Mouse (Mus musculus): ENCODE data around the gene Gm8206.
A peak's percentile ranks its signal among the peaks of the same experiment; 100 is the strongest.
"Not testable (repeated sequence)": the region's sequence is repeated elsewhere in the genome, so short reads cannot be mapped to it uniquely, and the experiment has no call there.

Gene Gm8206

DNA sequence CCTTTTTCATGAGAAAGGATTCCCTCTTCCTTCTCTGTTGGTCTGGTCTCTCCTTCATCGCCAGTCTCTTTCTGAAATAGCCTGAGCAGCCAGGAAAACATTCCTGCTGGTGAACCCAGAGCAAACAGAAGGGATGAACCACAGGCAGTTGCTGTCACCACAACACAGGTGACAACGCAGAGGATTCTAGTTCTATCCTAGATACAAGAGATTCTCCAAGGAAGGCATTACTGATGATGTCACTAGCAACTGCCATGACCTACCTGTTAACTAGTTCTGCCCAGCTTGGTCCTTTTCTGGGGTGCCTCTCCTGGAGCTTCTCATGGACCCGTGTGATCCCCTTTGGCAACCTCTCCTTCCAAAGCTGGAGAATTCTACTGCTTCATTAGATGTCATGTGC lies at the start of gene Gm8206:
Gene Gm8206, minus strand, starts transcription at position 101 of the 400 bp plus-strand sequence.
- DNase-seq = not testable (repeated sequence)

DNA sequence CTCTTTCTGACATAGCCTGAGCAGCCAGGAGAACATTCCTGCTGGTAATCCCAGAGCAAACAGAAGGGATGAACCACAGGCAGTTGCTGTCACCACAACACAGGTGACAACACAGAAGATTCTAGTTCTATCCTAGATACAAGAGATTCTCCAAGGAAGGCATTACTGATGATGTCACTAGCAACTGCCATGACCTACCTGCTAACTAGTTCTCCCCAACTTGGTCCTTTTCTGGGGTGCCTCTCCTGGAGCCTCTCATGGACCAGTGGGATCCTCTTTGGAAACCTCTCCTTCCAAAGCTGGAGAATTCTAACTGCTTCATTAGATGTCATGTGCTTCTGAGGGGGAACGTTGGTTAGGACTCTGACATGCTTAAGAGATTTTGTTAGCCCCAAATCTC lies 32.0 kb upstream of the Gm8206 start, which contains the start of gene Gm3476:
Gene Gm3476, minus strand, starts transcription at position 101 of the 400 bp plus-strand sequence.
- not testable (repeated sequence) for DNase-seq

DNA sequence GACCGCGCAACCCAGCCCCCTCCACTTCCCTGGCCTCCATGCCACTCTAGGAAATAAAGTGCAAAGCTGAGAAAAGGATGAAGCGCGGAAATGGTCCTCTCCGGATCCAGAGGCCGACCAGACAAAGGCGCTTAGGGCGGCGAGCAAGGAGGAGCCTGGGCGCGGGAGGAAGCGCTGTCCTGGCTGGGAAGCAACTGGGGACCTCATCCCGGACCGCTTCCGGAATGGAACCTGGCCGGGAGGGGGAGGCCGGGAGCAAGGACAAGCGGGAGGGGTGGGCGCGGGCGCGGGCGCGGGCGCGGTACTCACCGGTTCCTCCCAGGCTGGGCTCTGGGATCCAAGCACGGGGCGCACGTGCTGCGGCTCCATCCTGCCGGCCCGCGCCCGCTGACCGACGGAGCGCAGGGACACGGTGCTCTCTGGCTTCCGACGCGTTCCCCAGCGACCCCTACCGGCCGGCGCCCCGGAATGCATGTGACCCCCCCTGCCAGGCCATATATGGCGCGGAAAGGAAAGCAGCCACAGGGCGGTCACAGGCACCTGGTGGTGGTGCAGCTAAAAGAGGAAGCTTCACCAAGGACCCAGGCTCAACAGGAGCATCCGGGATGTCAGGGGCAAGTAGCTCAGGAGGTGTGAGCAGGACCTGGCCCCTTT lies 14.7 kb upstream of the Gm8206 start, which contains the start of gene Gm3468:
Gene Gm3468, minus strand, starts transcription at position 394 of the 654 bp plus-strand sequence.
- DNase-seq = peak; percentile 28

DNA sequence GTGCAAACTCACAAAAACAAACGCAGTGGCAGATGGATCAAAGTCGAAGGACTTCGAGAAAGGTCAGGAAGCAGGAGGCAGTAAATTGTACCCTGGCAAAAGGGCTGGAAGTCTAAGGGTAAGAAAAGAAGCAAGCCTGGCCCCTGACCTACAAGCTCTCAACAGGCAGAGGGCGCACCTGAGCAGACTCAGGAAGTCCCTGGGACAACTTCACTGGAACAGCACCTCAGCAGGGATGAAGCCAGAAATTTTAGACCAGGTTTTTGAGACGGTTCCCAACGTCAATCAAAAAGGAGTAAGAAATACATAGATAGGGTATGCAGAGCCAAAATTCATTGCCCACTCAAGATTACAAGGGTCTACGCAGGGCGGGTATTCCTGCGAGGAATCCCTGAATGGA lies 13.8 kb upstream of the Gm8206 start:
- DNase-seq = not testable (repeated sequence)

DNA sequence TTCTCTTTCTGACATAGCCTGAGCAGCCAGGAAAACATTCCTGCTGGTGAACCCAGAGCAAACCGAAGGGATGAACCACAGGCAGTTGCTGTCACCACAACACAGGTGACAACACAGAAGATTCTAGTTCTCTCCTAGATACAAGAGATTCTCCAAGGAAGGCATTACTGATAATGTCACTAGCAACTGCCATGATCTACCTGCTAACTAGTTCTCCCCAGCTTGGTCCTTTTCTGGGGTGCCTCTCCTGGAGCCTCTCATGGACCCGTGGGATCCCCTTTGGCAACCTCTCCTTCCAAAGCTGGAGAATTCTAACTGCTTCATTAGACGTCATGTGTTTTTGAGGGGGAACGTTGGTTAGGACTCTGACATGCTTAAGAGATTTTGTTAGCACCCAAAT lies 35.6 kb downstream of the Gm8206 start, which contains the start of gene Gm6337:
Gene Gm6337, minus strand, starts transcription at position 101 of the 400 bp plus-strand sequence.
- DNase-seq = not testable (repeated sequence)

DNA sequence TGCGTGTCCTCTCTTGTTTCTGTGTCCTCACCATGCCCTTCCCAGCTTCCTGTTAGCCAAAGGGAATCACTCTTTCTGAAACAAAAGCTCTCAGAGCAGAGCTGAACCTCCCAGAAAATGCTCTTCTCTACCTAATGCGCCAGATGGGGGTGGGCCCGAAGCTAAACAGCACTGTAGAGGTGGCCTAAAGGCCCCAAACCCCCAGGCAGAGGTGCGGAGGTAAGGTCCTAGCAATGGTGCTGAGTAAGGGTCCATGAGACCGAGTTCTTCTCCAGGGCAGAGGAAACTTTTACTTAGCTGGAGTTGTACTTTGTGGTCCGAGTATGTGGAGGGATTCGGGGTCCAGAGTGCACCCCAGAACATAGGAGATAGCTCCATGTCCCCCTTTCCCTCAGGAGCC lies 106.6 kb downstream of the Gm8206 start:
- not testable (repeated sequence) for DNase-seq

DNA sequence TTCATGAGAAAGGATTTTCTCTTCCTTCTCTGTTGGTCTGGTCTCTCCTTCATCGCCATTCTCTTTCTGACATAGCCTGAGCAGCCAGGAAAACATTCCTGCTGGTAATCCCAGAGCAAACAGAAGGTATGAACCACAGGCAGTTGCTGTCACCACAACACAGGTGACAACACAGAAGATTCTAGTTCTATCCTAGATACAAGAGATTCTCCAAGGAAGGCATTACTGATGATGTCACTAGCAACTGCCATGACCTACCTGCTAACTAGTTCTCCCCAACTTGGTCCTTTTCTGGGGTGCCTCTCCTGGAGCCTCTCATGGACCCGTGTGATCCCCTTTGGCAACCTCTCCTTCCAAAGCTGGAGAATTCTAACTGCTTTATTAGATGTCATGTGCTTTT lies 114.7 kb downstream of the Gm8206 start, which contains the start of gene Gm3453:
Gene Gm3453, minus strand, starts transcription at position 101 of the 400 bp plus-strand sequence.
- DNase-seq = not testable (repeated sequence)

Data from right cerebral cortex, postnatal 25 days (tissue).